Mouse (Mus musculus): Measurements from ENCODE around the gene Anxa9.

Anxa9 gene

DNA sequence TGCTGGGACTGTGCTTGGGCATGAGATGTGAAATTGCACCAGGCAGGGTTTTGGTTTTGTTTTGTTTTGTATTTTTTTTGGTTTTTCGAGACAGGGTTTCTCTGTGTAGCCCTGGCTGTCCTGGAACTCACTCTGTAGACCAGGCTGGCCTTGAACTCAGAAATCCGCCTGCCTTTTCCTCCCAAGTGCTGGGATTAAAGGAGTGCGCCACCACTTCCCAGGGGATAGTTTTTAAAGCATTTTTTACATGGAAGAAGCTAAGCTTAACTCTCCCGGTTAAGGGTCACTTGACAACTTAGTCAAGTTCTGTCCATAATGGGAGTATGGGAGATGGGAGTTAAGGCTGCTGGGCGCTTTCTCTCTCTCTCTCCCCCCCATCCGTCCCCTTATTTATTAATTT lies 7.1 kb upstream of the Anxa9 start:
- no peak for DNase-seq (ENCODE audit: low read depth, low spot score)

- DNase-seq (ENCODE audit: low read depth, low spot score): no peak
Measured at GRCm38 (mm10) chr3:95313476-95313875, 6.5 kb upstream of the Anxa9 start.

GRCm38 (mm10) chr3:95312623-95313022 lies 5.6 kb upstream of the Anxa9 start:
- DNase-seq (ENCODE audit: low read depth, low spot score): no peak

- DNase-seq (ENCODE audit: low read depth, low spot score): peak; percentile 77
Measured at GRCm38 (mm10) chr3:95310968-95311882, 4.2 kb upstream of the Anxa9 start.

DNA sequence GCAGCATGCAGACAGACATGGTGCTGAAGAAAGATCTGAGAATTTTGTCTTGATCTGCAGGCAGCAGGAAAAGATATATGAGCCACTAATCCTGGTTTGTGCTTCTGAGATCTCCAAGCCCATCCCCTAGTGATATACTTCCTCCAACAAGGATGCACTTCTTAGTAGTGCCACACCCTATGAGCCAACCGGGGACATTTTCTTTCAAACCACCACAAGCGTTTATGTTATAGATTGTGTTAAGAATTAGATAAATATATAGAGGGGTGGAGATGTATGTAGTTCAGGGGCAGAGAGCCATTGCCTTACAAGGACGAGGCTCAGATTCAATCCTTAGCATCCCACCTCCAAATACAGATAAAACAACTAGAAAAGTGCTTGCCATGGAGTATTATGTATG lies 3.5 kb upstream of the Anxa9 start:
- DNase-seq (ENCODE audit: low read depth, low spot score): no peak

DNA sequence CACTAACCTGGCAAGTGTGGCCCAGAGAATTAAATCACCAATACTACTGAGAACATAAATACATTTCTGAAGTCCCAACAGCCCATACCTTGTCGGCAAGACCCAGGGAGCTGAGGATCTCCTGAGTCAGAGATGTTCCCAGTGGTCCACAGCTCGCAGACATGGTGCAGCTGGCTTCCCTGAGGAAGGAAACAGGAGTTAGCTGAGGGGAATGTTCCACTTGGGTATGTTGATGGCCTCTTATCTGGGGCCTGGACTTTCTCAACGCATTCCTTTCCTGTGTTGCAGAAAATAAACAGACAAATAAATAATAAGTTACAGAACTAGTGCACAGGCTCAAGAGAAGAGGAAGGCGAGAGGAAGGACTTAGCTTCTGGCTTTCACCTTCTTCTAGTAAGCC lies 732 bp downstream of the Anxa9 start:
- no peak for DNase-seq (ENCODE audit: low read depth, low spot score)

DNA sequence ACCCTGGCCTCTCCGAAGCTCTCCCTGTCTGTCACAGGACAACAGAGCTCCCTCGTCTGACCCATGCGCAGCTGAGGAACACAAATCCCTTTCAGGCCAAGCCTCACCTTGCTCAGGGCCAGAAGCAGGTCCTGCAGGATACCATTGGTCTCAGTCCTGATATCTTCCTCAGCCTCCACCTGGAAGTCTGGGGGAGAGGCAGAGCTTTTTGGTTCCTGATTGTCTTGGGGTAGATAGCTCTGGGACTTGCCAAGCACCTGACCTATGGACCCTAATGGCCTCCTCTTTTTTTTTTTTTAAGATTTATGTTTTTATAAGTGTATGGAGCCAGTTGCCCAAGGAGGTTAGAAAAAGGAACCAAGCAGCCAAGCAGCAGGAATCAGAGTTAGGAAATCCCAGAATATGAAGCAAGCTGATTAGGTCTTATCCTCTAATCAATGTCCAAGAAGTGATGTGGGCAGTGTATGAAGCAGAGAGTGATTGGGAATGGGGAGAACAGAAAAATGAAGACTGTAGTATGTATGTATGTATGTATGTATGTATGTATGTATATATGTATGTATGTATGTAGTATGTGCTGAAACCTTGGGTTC lies 5.7 kb downstream of the Anxa9 start:
- DNase-seq (ENCODE audit: low read depth, low spot score): no peak

DNA sequence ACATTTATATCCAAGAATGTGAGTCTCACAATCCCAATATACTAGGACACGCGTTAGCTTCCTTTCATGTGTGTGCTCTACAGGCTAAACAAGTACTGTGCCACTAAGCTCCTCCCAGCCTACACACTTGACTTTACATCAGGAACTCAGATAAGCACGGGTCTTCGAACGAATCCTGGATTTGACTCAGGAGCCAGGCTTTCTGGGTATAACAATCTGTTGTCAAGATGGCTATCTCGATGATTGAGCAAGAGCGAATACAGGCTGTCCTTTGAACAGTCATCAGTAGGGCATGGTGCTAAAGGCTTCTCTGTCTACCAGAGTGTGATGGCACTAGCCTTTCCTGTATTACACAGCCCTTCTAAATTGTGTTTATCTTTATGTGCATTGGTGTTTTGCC lies 9.0 kb downstream of the Anxa9 start:
- no peak for DNase-seq (ENCODE audit: low read depth, low spot score)

- no peak for DNase-seq (ENCODE audit: low read depth, low spot score)
Measured at GRCm38 (mm10) chr3:95296103-95296469, 10.9 kb downstream of the Anxa9 start.

- DNase-seq (ENCODE audit: low read depth, low spot score): no peak
Measured at GRCm38 (mm10) chr3:95295321-95296102, 11.5 kb downstream of the Anxa9 start.

- no peak for DNase-seq (ENCODE audit: low read depth, low spot score)
Measured at GRCm38 (mm10) chr3:95294718-95295117, 12.3 kb downstream of the Anxa9 start.

- no peak for DNase-seq (ENCODE audit: low read depth, low spot score)
Measured at GRCm38 (mm10) chr3:95294316-95294715, 12.7 kb downstream of the Anxa9 start.

DNA sequence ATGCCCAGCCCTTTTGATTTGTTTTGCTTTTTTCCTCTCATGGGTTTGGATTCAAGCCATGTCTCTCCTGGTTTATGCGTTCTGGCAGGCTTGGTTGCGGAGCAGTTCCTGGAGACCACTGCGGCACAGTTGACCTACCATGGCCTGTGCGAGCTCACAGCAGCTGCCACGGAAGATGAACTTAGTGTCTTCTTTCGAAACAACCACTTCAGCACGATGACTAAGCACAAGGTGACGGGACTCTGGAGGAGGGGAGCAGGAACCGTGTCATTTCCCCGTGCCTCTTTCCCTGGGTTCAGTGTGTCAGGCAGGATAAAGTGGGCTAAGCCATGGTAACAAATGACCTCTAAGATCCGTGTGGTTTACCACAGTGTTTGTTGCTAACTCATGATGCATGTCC lies 13.4 kb downstream of the Anxa9 start:
- no peak for DNase-seq (ENCODE audit: low read depth, low spot score)

DNA sequence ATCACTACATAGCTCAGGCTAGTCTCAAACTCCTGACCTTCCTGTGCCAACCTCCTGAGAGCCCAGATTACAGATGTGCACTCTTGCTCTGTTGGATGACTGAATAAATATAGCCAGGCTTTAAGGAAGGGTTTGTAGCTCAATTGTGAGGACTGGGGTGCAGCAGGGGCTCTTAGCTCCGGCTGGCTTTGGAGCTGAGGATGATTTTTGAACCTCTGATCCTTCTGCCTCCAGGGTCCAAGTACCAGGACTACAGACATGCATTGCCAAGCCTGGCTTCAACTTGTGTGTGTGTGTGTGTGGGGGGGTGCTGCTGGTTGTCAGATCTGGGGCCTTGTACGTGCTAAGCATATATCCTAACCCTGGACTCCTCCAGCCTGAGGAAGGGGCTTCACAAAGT lies 14.1 kb downstream of the Anxa9 start:
- no peak for DNase-seq (ENCODE audit: low read depth, low spot score)

GRCm38 (mm10) chr3:95291041-95291440 lies 15.9 kb downstream of the Anxa9 start:
- DNase-seq (ENCODE audit: low read depth, low spot score): no peak

GRCm38 (mm10) chr3:95290156-95290555 lies 16.8 kb downstream of the Anxa9 start:
- DNase-seq (ENCODE audit: low read depth, low spot score): no peak

DNA sequence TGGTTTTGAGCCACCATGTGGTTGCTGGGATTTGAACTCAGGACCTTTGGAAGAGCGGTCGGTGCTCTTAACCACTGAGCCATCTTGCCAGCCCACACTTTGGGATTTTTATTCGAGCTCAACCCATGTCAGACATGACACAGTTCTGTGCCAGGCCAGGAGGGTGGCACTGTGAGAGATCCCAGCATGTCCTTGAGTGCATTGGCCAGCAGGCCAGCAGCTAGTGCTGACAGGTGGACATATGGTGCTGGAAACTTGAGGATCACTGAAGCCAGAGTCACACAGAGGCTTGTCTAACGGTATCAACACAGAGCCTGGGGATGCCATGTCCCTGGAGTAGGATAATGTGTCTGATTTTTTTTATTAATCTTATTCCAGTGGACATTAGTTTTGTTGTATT lies 17.6 kb downstream of the Anxa9 start:
- no peak for DNase-seq (ENCODE audit: low read depth, low spot score)

- no peak for DNase-seq (ENCODE audit: low read depth, low spot score)
Measured at GRCm38 (mm10) chr3:95287541-95287940, 19.4 kb downstream of the Anxa9 start.

- no peak for DNase-seq (ENCODE audit: low read depth, low spot score)
Measured at GRCm38 (mm10) chr3:95286510-95286909, 20.5 kb downstream of the Anxa9 start.

GRCm38 (mm10) chr3:95286011-95286410 lies 21.0 kb downstream of the Anxa9 start:
- no peak for DNase-seq (ENCODE audit: low read depth, low spot score)

GRCm38 (mm10) chr3:95285390-95285789 lies 21.6 kb downstream of the Anxa9 start:
- no peak for DNase-seq (ENCODE audit: low read depth, low spot score)

GRCm38 (mm10) chr3:95284501-95285281 lies 22.3 kb downstream of the Anxa9 start:
- no peak for DNase-seq (ENCODE audit: low read depth, low spot score)

All from retina, postnatal 7 days (tissue).